Mouse (Mus musculus) MEL (cell line): ENCODE measurements at regions not wholly inside any gene's neighbourhood (a gene's known extent, or its start where the extent isn't known, plus 50 kb on each side); places are given as distances from the start of the nearest gene placed in this dataset.

Source experiments
- BHLHE40 ChIP-seq: IDR thresholded peaks from 2 replicates; pipeline ENCODE4 v1.6.1; 2012; ENCODE audit warnings: low read depth, mild to moderate bottlenecking, inconsistent platforms, low read length, improper control_type of control experiment, borderline replicate concordance
- CTCF ChIP-seq, 3 experiments: IDR thresholded peaks in 2 of 3; conservative IDR thresholded peaks in 1 of 3; 2 replicates each; pipeline ENCODE4 v1.5.1; 2011 to 2012; ENCODE audit warnings: low read length in 3 of 3, low read depth in 2 of 3, mild to moderate bottlenecking in 2 of 3, improper control_type of control experiment in 1 of 3, inconsistent platforms in 1 of 3, mixed read lengths in 1 of 3, moderate library complexity in 1 of 3; ENCODE audit not compliant: control insufficient read depth in 1 of 3, insufficient read depth in 1 of 3, poor library complexity in 1 of 3, severe bottlenecking in 1 of 3
- E2F4 ChIP-seq: IDR thresholded peaks from 2 replicates; pipeline ENCODE4 v1.6.1; 2011; ENCODE audit warnings: low read depth, low read length, improper control_type of control experiment, borderline replicate concordance
- EP300 ChIP-seq, 2 experiments: IDR thresholded peaks; 2 replicates each; pipeline ENCODE4 v1.6.1; 2011; ENCODE audit warnings: improper control_type of control experiment in 2 of 2, low read length in 2 of 2, low read depth in 1 of 2, mild to moderate bottlenecking in 1 of 2
- MAX ChIP-seq: IDR thresholded peaks from 2 replicates; pipeline ENCODE4 v1.6.1; 2011; ENCODE audit warnings: low read length, improper control_type of control experiment
- MAZ ChIP-seq: IDR thresholded peaks from 2 replicates; pipeline ENCODE4 v1.6.1; 2012; ENCODE audit warnings: low read depth, mild to moderate bottlenecking, inconsistent platforms, low read length, improper control_type of control experiment
- POLR2A ChIP-seq, 2 experiments: IDR thresholded peaks; 2 replicates each; pipeline ENCODE4 v1.6.1; 2011 to 2012; ENCODE audit warnings: low read length in 2 of 2, mild to moderate bottlenecking in 2 of 2, control low read depth in 1 of 2, improper control_type of control experiment in 1 of 2, low read depth in 1 of 2, moderate library complexity in 1 of 2; ENCODE audit not compliant: control insufficient read depth in 1 of 2, insufficient read depth in 1 of 2, poor library complexity in 1 of 2
- SMC3 ChIP-seq: IDR thresholded peaks from 2 replicates; pipeline ENCODE4 v1.6.1; 2011; ENCODE audit warnings: low read depth, low read length, improper control_type of control experiment
- TCF12 ChIP-seq: IDR thresholded peaks from 2 replicates; pipeline ENCODE4 v1.6.1; 2014; ENCODE audit warnings: low read depth, mild to moderate bottlenecking, inconsistent platforms, low read length, improper control_type of control experiment, moderate library complexity

DNA sequence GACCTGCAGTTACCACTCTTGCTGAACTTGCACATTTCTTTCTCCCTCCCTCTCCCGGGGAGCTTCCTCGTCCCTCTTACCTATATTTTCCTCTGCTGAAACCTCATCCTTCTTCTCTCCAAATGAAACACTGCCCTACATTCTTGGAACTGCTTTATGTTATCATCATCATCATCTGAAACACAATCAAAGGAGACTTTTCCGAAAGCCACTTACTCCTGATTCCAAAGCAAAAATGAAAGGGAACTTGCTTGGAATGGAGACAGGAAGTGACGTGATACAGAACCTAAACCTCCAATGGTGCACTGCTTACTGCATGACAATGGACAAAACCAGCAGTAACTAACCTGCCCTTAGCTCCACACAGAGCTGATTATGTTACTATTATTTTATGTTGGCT lies 287.2 kb upstream of the Btbd3 start:
- TF ChIP-seq TCF12: no peak
- TF ChIP-seq SMC3: no peak
- TF ChIP-seq EP300 (IDR thresholded peaks at IDR 0.05; ENCODE audit: low read depth in 1 of 2, low read length in 2 of 2): no peak
- no peak for TF ChIP-seq MAX
- no peak for TF ChIP-seq POLR2A (IDR thresholded peaks at IDR 0.05; ENCODE audit: control insufficient read depth in 1 of 2, insufficient read depth in 1 of 2, low read depth in 1 of 2, low read length in 2 of 2, poor library complexity in 1 of 2)
- no peak for TF ChIP-seq CTCF (IDR thresholded peaks at IDR 0.05 in 2 of 3, conservative IDR thresholded peaks at IDR 0.05 in 1 of 3; ENCODE audit: control insufficient read depth in 1 of 3, insufficient read depth in 1 of 3, low read depth in 2 of 3, low read length in 3 of 3, poor library complexity in 1 of 3, severe bottlenecking in 1 of 3)
- no peak for TF ChIP-seq BHLHE40
- no peak for TF ChIP-seq MAZ
- TF ChIP-seq E2F4: no peak
